Mouse (Mus musculus): ENCODE data around the gene Dtx4. TPM values are rescaled to one million over a fixed set of nuclear protein-coding genes. Genes with fewer than 3 reads are reported as not detected.

Dtx4 gene
- total RNA-seq (2012; rRNA removed) (19.2 and 21.2 TPM in 2 replicates), total RNA-seq (2014; rRNA removed) (15.6 and 16.4 TPM in 2 replicates), polyA plus RNA-seq (2012; ENCODE audit: insufficient read length, low read depth) (28.7 and 30.5 TPM in 2 replicates)

- dilution Hi-C loops (cut with MboI; ENCODE audit: extremely low pct_ligation_motif_present, extremely low pct_unique_long_range_greater_than_20kb, low sequenced_read_pairs) (no loop called here), in situ Hi-C loops (cut with MboI; ENCODE audit: low pct_ligation_motif_present, low pct_unique_long_range_greater_than_20kb, low sequenced_read_pairs) (loop anchor here (5.0 kb wide), 1 partner anchor 39 kb away; the partner anchor contains the start of gene Mpeg1)
- Histone ChIP-seq H3K9ac (ENCODE audit: insufficient read depth, low read depth) (peak within 1 kb of the TSS; percentile 80), H3K36me3 (replicated peaks in 1 of 2; ENCODE audit: control insufficient read depth in 1 of 2, insufficient read depth in 1 of 2, low read length in 1 of 2) (peaks cover 0 to 19% of the 10 kb centered on the region in 2 experiments), H3K27me3 (replicated peaks) (no peaks in the 10 kb centered on the region), H3K9me3 (replicated peaks; ENCODE audit: low read length) (no peaks in the 10 kb centered on the region), H3K4me2 (ENCODE audit: insufficient read depth, low read depth, poor library complexity, severe bottlenecking) (peak within 1 kb of the TSS; percentile 83), H3K4me1 (ENCODE audit: control insufficient read depth in 1 of 2, insufficient read depth in 2 of 2) (peaks cover 5 to 31% of the 10 kb centered on the region in 2 experiments), H3K4me3 (replicated peaks in 1 of 3; ENCODE audit: low read depth in 2 of 3, low read length in 2 of 3, poor library complexity in 1 of 3) (peak within 1 kb of the TSS; percentile 73 to 99 (median 96)), H3K27ac (ENCODE audit: insufficient read depth, low read depth) (peak within 1 kb of the TSS; percentile 71), H3K79me2 (replicated peaks; ENCODE audit: control insufficient read depth, extremely low read depth, insufficient read depth, poor library complexity, severe bottlenecking) (peaks cover 18% of the 10 kb centered on the region)
- peak; percentile 98 for DNase-seq (ENCODE audit: extremely low read depth)
- TF ChIP-seq CHD2 (IDR thresholded peaks at IDR 0.05; ENCODE audit: low read length) (no peak), JUN (IDR thresholded peaks at IDR 0.05; ENCODE audit: insufficient read depth, low read depth, low read length) (0 out of 2 replicates have a peak, but pooled peaks have one; percentile 11), RAD21 (IDR thresholded peaks at IDR 0.05; ENCODE audit: low read depth, low read length) (peak; percentile 96), MYC (IDR thresholded peaks at IDR 0.05; ENCODE audit: low read depth, low read length) (peak; percentile 30; the same call in 1 of the 2 replicates), BHLHE40 (IDR thresholded peaks at IDR 0.05; ENCODE audit: low read depth, low read length) (peak; percentile 56), ZKSCAN1 (IDR thresholded peaks at IDR 0.05; ENCODE audit: borderline replicate concordance, low read depth, low read length) (no peak), USF1 (IDR thresholded peaks at IDR 0.05; ENCODE audit: low read depth, low read length) (no peak), GABPA (IDR thresholded peaks at IDR 0.05; ENCODE audit: insufficient replicate concordance, low read depth, low read length) (no peak), HCFC1 (IDR thresholded peaks at IDR 0.05; ENCODE audit: low read depth, low read length) (no peak; the same call in 1 of the 2 replicates), MAX (IDR thresholded peaks at IDR 0.05; ENCODE audit: low read length) (peak; percentile 56), EP300 (IDR thresholded peaks at IDR 0.05; ENCODE audit: low read length) (no peak), KAT2A (IDR thresholded peaks at IDR 0.05; ENCODE audit: insufficient replicate concordance, low read length) (no peak), NRF1 (IDR thresholded peaks at IDR 0.05; ENCODE audit: low read depth, low read length) (no peak; the same call in 1 of the 2 replicates), POLR2A (IDR thresholded peaks at IDR 0.05; ENCODE audit: low read depth, low read length) (peak; percentile 54; the same call in 1 of the 2 replicates), MAZ (IDR thresholded peaks at IDR 0.05; ENCODE audit: low read depth, low read length) (0 out of 2 replicates have a peak, but pooled peaks have one; percentile 62), SMC3 (IDR thresholded peaks at IDR 0.05; ENCODE audit: low read depth, low read length) (peak; percentile 96), ZC3H11A (IDR thresholded peaks at IDR 0.05; ENCODE audit: low read depth, low read length) (peak; percentile 76), ZMIZ1 (IDR thresholded peaks at IDR 0.05; ENCODE audit: low read depth, low read length) (no peak), RCOR1 (conservative IDR thresholded peaks at IDR 0.05; ENCODE audit: low read depth, low read length) (no peak), TCF12 (IDR thresholded peaks at IDR 0.05; ENCODE audit: low read depth, low read length) (peak; percentile 55), POLR2AphosphoS2 (IDR thresholded peaks at IDR 0.05; ENCODE audit: low read depth, low read length) (no peak), PAX5 (IDR thresholded peaks at IDR 0.05; ENCODE audit: low read length) (no peak), MXI1 (IDR thresholded peaks at IDR 0.05; ENCODE audit: low read depth, low read length) (peak; percentile 37), E2F4 (IDR thresholded peaks at IDR 0.05; ENCODE audit: insufficient replicate concordance, low read depth, low read length) (no peak), UBTF (IDR thresholded peaks at IDR 0.05; ENCODE audit: low read depth, low read length) (no peak; the same call in 1 of the 2 replicates), IRF4 (IDR thresholded peaks at IDR 0.05; ENCODE audit: low read depth, low read length) (peak; percentile 32; the same call in 1 of the 2 replicates), CHD1 (IDR thresholded peaks at IDR 0.05; ENCODE audit: low read depth, low read length) (no peak), MAFK (IDR thresholded peaks at IDR 0.05; ENCODE audit: insufficient replicate concordance, low read length) (no peak), ZNF384 (IDR thresholded peaks at IDR 0.05; ENCODE audit: low read depth, low read length) (no peak), JUND (conservative IDR thresholded peaks at IDR 0.05; ENCODE audit: low read depth, low read length) (no peak; the same call in 1 of the 2 replicates), ELF1 (IDR thresholded peaks at IDR 0.05; ENCODE audit: low read depth, low read length) (0 out of 2 replicates have a peak, but pooled peaks have one; percentile 25), MEF2A (IDR thresholded peaks at IDR 0.05; ENCODE audit: borderline replicate concordance, low read depth, low read length) (0 out of 2 replicates have a peak, but pooled peaks have one; percentile 29), SIN3A (IDR thresholded peaks at IDR 0.05; ENCODE audit: low read length) (peak; percentile 80), NELFE (IDR thresholded peaks at IDR 0.05; ENCODE audit: low read depth, low read length) (peak; percentile 68; the same call in 1 of the 2 replicates), ETS1 (conservative IDR thresholded peaks at IDR 0.05; ENCODE audit: low read depth, low read length) (no peak), CTCF (conservative IDR thresholded peaks at IDR 0.05 in 1 of 2, IDR thresholded peaks at IDR 0.05 in 1 of 2; ENCODE audit: low read depth in 2 of 2, low read length in 2 of 2) (peak; percentile 63 to 96; a peak in 3 of 4 replicates)
Observed at GRCm38 (mm10) chr19:12501370-12502347, at the start of gene Dtx4. Gene Dtx4 (minus strand): TSS chr19:12501454.

All from CH12.LX (cell line).